Mouse (Mus musculus) natural killer cell, adult 2 months (primary cell): ENCODE data around the gene Jmy.

ENCODE experiments used
- DNase-seq, 2 experiments: peaks; one replicate each; pipeline ENCODE4 v3.0.0; 2022; ENCODE audit warnings: low spot score in 2 of 2

Gene Jmy

DNA sequence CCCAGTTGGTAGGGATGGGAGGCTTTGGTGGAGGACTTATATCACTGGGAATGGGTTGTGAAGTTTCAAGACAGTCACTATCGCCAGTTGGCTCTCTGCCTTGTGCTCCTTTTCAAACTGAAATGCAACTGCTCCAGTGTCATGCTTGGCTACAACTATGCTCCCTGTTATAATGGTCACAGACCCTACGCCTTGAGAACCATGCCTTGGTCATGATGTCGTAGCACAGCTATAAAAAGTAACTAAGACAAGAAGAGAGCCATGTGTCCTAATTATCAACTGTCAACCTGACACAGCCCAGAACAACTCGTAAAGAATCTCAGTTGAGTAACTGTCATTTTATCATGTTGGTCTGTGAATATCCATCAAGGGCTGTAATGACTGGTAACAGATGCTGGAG lies 41.0 kb downstream of the Jmy start:
- no peak for DNase-seq

DNA sequence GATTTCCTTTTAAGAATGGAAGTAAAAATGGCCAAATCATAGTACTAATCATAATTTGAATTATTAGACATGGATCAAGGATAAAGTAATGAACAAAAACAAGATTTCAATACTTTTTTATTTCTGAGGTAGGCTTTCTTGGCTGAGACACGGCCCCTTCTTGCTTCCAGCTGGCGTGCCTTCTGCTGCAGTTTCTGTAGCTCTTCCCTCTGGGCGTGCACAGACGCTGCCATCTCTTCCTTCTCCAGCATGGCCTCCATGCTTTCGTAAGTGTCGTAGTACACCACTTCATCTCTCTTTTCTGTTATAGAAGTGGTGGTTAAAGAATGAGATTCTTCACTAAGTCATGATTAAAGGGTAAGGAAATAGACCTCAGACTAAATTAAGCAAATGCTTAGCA lies 46.3 kb downstream of the Jmy start:
- DNase-seq: no peak

- no peak for DNase-seq
Measured at GRCm38 (mm10) chr13:93440167-93440566, 59.4 kb downstream of the Jmy start.

- no peak for DNase-seq
Measured at GRCm38 (mm10) chr13:93429205-93429604, 70.4 kb downstream of the Jmy start.

- no peak for DNase-seq
Measured at GRCm38 (mm10) chr13:93427920-93428876, 71.4 kb downstream of the Jmy start.

DNA sequence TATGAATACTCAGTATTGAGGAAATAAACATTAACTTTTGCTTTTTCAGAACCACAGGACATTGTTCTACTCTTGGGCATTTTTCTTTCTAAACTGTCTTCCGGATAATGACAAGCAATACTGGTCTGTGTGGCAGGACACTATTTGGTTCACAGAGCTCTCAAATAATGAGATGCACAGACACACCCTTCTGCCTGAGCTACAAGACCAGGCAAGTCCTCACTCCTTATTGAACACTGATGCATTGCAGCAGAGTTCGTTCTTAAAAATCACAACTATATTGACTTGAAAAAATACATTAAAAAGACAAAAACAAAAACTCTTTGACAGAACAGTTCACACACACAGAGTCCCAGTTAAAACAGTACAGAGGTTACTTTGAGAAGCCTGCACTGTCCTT lies 76.4 kb downstream of the Jmy start:
- DNase-seq: no peak

GRCm38 (mm10) chr13:93419779-93420178 lies 79.8 kb downstream of the Jmy start:
- no peak for DNase-seq

- no peak for DNase-seq
Measured at GRCm38 (mm10) chr13:93418292-93418691, 81.3 kb downstream of the Jmy start.

GRCm38 (mm10) chr13:93415055-93415454 lies 84.6 kb downstream of the Jmy start:
- DNase-seq: no peak

- no peak for DNase-seq
Measured at GRCm38 (mm10) chr13:93410343-93410742, 89.3 kb downstream of the Jmy start.

- no peak for DNase-seq
Measured at GRCm38 (mm10) chr13:93406855-93407254, 92.8 kb downstream of the Jmy start.

- no peak for DNase-seq
Measured at GRCm38 (mm10) chr13:93401947-93402346, 97.7 kb downstream of the Jmy start.

DNA sequence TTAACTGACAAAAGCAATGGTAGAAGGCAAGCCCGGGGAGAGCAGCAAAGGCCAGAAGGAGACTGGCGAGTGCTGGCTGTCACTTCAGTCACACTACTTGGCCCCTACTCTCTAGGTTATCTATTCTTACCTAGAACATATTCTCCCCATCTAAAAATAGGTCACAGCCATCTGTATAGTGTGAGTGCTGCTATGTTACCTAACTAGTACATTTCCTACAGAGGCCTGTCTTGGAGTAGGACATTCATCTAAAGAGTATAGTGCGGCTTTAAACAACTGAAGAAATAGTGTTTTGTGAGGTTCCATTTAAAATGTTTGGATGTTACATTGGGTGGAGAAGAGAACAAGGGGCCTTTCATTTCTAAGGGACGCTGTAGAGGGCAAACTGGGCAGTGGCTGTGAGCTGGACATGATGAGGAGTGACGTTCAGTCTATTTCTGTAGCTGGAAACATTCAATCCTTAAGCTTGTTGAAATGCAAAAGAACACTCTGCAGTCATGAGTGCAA lies 99.8 kb downstream of the Jmy start:
- DNase-seq: no peak

- no peak for DNase-seq
Measured at GRCm38 (mm10) chr13:93389242-93389625, 110.4 kb downstream of the Jmy start.

- DNase-seq: no peak
Measured at GRCm38 (mm10) chr13:93388594-93389241, 110.9 kb downstream of the Jmy start.

GRCm38 (mm10) chr13:93387440-93387839 lies 112.2 kb downstream of the Jmy start:
- DNase-seq: no peak

- no peak for DNase-seq
Measured at GRCm38 (mm10) chr13:93385147-93385546, 114.5 kb downstream of the Jmy start.

GRCm38 (mm10) chr13:93384481-93384880 lies 115.1 kb downstream of the Jmy start:
- DNase-seq: no peak

DNA sequence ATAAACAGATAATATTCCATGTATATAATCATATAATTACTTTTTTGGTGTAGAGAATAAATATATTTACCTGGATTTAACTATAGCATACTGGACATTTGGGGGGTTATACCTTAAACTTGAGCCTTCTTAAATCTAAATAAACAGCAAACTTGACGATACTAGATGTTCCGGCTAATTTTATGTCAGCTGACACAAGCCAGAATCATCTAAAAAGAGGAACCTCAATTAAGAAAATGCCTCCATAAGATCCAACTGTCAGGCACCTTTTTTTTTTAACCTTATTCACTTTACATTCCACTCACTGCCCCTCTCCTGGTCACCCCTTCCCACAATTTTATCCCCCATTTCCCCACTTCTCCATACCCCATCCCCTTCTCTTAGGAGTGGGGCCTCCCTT lies 116.0 kb downstream of the Jmy start:
- DNase-seq: no peak

DNA sequence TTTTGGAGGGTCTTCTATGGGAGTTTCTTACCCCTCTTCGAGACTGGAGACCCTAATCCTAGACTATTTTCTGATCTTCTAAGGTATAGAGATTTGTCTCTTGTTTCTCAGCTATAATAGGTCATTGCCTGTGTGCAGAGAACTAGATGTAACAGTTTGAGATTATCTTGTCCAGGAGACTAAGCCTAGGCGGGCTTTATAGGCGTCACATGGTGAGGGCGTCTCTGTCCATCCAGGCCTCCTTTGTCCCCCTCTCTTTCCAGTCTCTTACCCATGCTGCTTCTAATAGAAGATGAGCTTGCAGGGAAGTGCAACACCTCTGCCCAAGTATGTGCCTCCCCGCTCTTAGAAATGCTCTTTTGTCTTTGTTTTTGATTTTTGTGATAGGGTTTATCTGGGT lies 116.5 kb downstream of the Jmy start:
- DNase-seq: no peak

DNA sequence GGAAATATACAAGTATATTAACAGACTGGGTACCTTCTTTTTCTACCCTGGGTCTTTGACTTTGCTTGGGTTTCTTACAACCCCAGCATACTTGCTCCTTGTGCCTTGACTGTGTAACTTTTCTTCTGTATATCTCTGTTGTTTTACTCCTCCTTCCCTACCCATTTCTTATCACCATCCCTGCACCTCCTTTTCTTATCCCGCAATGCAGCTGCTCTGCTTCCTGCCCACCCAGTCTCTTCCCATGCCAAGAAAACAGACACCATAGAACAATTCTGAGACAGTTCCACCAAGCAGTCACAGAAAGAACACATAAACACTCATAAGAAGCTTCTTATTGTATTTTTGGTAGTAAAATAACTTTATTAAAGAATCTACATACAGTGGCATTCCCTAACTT lies 118.3 kb downstream of the Jmy start:
- DNase-seq: no peak

DNA sequence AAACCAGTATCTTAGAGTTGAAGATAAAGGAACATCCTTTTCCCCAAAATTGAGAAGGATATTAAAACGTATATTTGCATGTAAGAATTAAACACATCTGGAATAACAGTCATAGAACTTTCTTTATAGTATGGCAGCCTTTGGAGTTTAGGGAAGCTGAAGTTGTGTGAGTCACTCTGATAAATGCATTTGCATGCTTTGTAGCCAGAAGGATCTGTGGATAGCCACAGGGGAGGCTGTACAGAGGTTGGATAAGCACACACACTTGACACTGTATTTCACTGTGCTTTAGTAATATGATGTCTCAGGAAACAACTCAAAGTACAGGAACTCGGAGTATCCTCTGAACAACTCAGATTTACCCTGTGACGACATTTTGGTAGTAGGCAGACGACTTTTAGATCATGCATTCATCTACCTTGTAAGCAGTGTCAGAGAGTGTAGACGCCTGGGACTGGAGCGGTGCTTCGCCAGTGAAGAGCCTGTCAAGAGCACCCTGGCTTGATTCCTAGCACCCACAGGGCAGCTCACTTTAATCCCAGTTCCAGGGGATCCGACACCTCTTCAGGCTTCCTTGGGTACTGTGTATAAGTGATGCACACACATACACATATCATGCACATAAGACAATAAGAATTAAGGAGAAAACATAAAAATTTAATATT lies 119.1 kb downstream of the Jmy start:
- DNase-seq: no peak
